Mouse (Mus musculus): Measurements from ENCODE around the gene Cntn1.

GRCm38 (mm10) chr15:92200326-92200985 is 149.5 kb downstream of the Cntn1 start:
- TF ChIP-seq POLR2A (IDR thresholded peaks at IDR 0.05; ENCODE audit: extremely low read depth, insufficient read depth, low read length) (no peak), CTCF (IDR thresholded peaks at IDR 0.05; ENCODE audit: extremely low read depth, insufficient read depth, low read length) (no peak)
